Mouse (Mus musculus) activated CD4-positive, CD25-positive, alpha-beta regulatory T cell, adult 9 weeks (primary cell): ENCODE measurements around the gene Gli3. TPM values are rescaled to one million over a fixed set of nuclear protein-coding genes. Genes with fewer than 3 reads are reported as not detected.

Experiments used
- polyA plus RNA-seq: library from polyadenylated mRNA; unstranded; fragments of 100-300 nt; shearing (Covaris generic); gene quantifications from one replicate; pipeline ENCODE4 v1.2.1, GENCODE M21; 2017

Gli3 gene
- polyA plus RNA-seq = 0.05 TPM

GRCm38 (mm10) chr13:15462830-15463491 is at the start of gene Gli3:
Gene Gli3 (plus strand): TSS chr13:15463235.

